In the genomic region with DNA sequence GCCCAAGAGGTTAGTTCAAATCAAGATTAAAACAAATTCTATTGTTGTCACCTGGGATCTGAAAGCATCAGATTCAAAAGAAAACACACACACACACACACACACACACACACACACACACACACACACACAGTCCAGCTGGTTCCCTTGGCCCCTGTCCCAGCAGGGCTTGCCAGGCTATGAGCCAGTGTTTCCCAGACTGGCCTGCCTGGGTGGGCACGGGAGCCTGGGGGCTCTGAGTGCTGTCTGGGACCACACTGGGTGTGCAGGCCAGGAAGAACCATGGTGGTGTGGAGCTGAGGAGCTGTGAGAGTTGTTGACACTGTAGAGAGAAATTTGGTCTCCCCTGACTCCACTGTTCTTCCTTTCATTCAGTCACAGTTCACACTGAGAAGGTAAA, we compare ENCODE assay signal across 17 mouse cellular contexts.
A peak's percentile ranks its signal among the peaks of the same experiment; 100 is the strongest.
DNase-seq lines count a peak whose midpoint lies in the region; ATAC-seq lines count a peak whose summit lies in the region.
"Had no signal": no experiment of that assay in that cellular context is flagged by ENCODE, and none has a peak within 500 bp of the region (broad histone marks: within the 10 kb centered on the region; RNA-seq: fewer than 3 reads in every experiment).

No protein-coding gene starts in this region.

- H3K4me3 ChIP-seq in neural tube, embryonic 14.5 days (ENCODE audit: low read depth, low read length), result no peak overlapping the region
- no peak overlapping the region for H3K4me3 ChIP-seq in hindbrain, embryonic 16.5 days (ENCODE audit: low read length)
- H3K4me3 ChIP-seq: gastrocnemius, adult 2 months; heart, embryonic 10.5 days; neural tube, embryonic 12.5 days; stomach, embryonic 15.5 days had no signal

- no peaks in the 10 kb centered on the region for H3K36me3 ChIP-seq in neural tube, embryonic 14.5 days (ENCODE audit: control insufficient read depth, insufficient read depth, low read length)
- no peaks in the 10 kb centered on the region for H3K36me3 ChIP-seq in hindbrain, embryonic 16.5 days (ENCODE audit: control insufficient read depth, insufficient read depth, low read length)
- H3K36me3 ChIP-seq: G1E; heart, embryonic 10.5 days; neural tube, embryonic 12.5 days; stomach, embryonic 15.5 days had no signal

- no peak overlapping the region for H3K9ac ChIP-seq in neural tube, embryonic 14.5 days (replicated peaks; ENCODE audit: low read depth, low read length)
- H3K9ac ChIP-seq in hindbrain, embryonic 16.5 days (ENCODE audit: low read depth, low read length), result no peak overlapping the region
- H3K9ac ChIP-seq: neural tube, embryonic 12.5 days; stomach, embryonic 15.5 days had no signal

- peak; percentile 32 to 77 for DNase-seq in cerebellum, postnatal 4 days (ENCODE audit: low spot score in 2 of 2)
- DNase-seq in cerebellum, adult 8-10 months, result no peak
- DNase-seq in layer of hippocampus, postnatal 14 days (ENCODE audit: low spot score in 2 of 2), result peak; percentile 37 to 40
- no peak for DNase-seq in layer of hippocampus, adult 11-12 months (ENCODE audit: low spot score)
- DNase-seq in neural tube, embryonic 10.5 days (ENCODE audit: extremely low spot score, low spot score), result no peak
- DNase-seq in MN1 (ENCODE audit: low spot score), result no peak
- DNase-seq: gastrocnemius, adult 2 months; heart, postnatal 4 days; kidney, adult 2 months; thymus, postnatal 36 days had no signal

- 40% methylated on average over 1 of the region's 1 CpGs for WGBS in neural tube, embryonic 14.5 days
- WGBS in hindbrain, embryonic 16.5 days, result 50% methylated on average over 1 of the region's 1 CpGs

- H3K27ac ChIP-seq in neural tube, embryonic 14.5 days (ENCODE audit: low read depth, low read length), result no peak overlapping the region
- H3K27ac ChIP-seq in hindbrain, embryonic 16.5 days (ENCODE audit: low read depth, low read length), result no peak overlapping the region; the same call in 1 of the 2 replicates
- H3K27ac ChIP-seq: gastrocnemius, adult 2 months; heart, embryonic 10.5 days; neural tube, embryonic 12.5 days; stomach, embryonic 15.5 days had no signal

- no peaks in the 10 kb centered on the region for H3K27me3 ChIP-seq in neural tube, embryonic 14.5 days (ENCODE audit: control insufficient read depth, insufficient read depth, low read length)
- H3K27me3 ChIP-seq in hindbrain, embryonic 16.5 days (replicated peaks; ENCODE audit: control insufficient read depth, insufficient read depth, low read length), result no peaks in the 10 kb centered on the region
- H3K27me3 ChIP-seq: neural tube, embryonic 12.5 days; stomach, embryonic 15.5 days had no signal

- peaks cover 8% of the 10 kb centered on the region; the same call in 1 of the 2 replicates for H3K4me1 ChIP-seq in neural tube, embryonic 14.5 days (ENCODE audit: control insufficient read depth, insufficient read depth, low read length)
- peaks cover 9% of the 10 kb centered on the region for H3K4me1 ChIP-seq in hindbrain, embryonic 16.5 days (ENCODE audit: control insufficient read depth, insufficient read depth, low read depth, low read length)
- H3K4me1 ChIP-seq: stomach, embryonic 15.5 days had no signal

- ATAC-seq in neural tube, embryonic 14.5 days (ENCODE audit: low read depth), result peak; percentile 66; the same call in 1 of the 2 replicates
- ATAC-seq in hindbrain, embryonic 16.5 days, result peak; percentile 81
- ATAC-seq: activated CD4-positive, CD25-positive, alpha-beta regulatory T cell, adult 4 months had no signal

- H3K4me2 ChIP-seq in neural tube, embryonic 14.5 days (ENCODE audit: low read depth, low read length), result no peak overlapping the region
- H3K4me2 ChIP-seq in hindbrain, embryonic 16.5 days (ENCODE audit: low read length), result no peak overlapping the region
- H3K4me2 ChIP-seq: neural tube, embryonic 12.5 days; stomach, embryonic 15.5 days had no signal

- H3K9me3 ChIP-seq in neural tube, embryonic 14.5 days (ENCODE audit: control insufficient read depth, low read length), result no peaks in the 10 kb centered on the region
- no peaks in the 10 kb centered on the region for H3K9me3 ChIP-seq in hindbrain, embryonic 16.5 days (ENCODE audit: control insufficient read depth, low read length)
- H3K9me3 ChIP-seq: G1E; heart, embryonic 10.5 days; neural tube, embryonic 12.5 days; stomach, embryonic 15.5 days had no signal

Comparison
In these comparisons a context has a peak if more than half of its experiments do, and no peak if none do; other contexts are left out.
1. DNase-seq: peak in cerebellum, postnatal 4 days (2 of 2) and layer of hippocampus, postnatal 14 days (2 of 2); none in cerebellum, adult 8-10 months (single experiment), layer of hippocampus, adult 11-12 months (single experiment), neural tube, embryonic 10.5 days (single experiment) and MN1 (single experiment).